Mouse (Mus musculus) testis, adult 2 months (tissue): Measurements from ENCODE around the gene Sae1. TPM values are rescaled to one million over a fixed set of nuclear protein-coding genes. Genes with fewer than 3 reads are reported as not detected.
A peak's percentile ranks its signal among the peaks of the same experiment; 100 is the strongest.

ENCODE experiments used
- H3K27ac ChIP-seq: fragments of 200-500 bp; 2 replicates; pipeline ENCODE4 v1.5.1; 2012; ENCODE audit warnings: low read depth, low read length; ENCODE audit not compliant: control insufficient read depth, insufficient read depth
- H3K27me3 ChIP-seq: fragments of 200-500 bp; 2 replicates; pipeline ENCODE4 v1.6.1; 2012; ENCODE audit warnings: mild to moderate bottlenecking, low read length, moderate library complexity; ENCODE audit not compliant: control insufficient read depth, insufficient read depth
- H3K36me3 ChIP-seq: fragments of 200-500 bp; 2 replicates; pipeline ENCODE4 v1.6.1; 2012; ENCODE audit warnings: mild to moderate bottlenecking, low read length; ENCODE audit not compliant: control insufficient read depth, insufficient read depth
- H3K4me1 ChIP-seq: fragments of 200-500 bp; 2 replicates; pipeline ENCODE4 v1.6.1; 2012; ENCODE audit warnings: low read length; ENCODE audit not compliant: control insufficient read depth, insufficient read depth
- H3K4me3 ChIP-seq: fragments of 200-500 bp; 2 replicates; pipeline ENCODE4 v1.5.1; 2012; ENCODE audit warnings: low read depth, mild to moderate bottlenecking, low read length, moderate library complexity, mixed read lengths; ENCODE audit not compliant: control insufficient read depth
- CTCF ChIP-seq: fragments of 200-500 bp; IDR thresholded peaks from 2 replicates; pipeline ENCODE4 v1.5.1; 2012; ENCODE audit warnings: low read depth, mild to moderate bottlenecking, inconsistent platforms, low read length, moderate library complexity; ENCODE audit not compliant: control insufficient read depth, insufficient read depth, insufficient replicate concordance
- POLR2A ChIP-seq: fragments of 200-500 bp; IDR thresholded peaks from 2 replicates; pipeline ENCODE4 v1.6.1; 2012; ENCODE audit warnings: low read depth, mild to moderate bottlenecking, inconsistent platforms, low read length, moderate library complexity; ENCODE audit not compliant: control insufficient read depth
- polyA plus RNA-seq: library from polyadenylated mRNA; depleted of rRNA; stranded (reverse); fragments of >200 nt; gene quantifications from 2 replicates; pipeline ENCODE4 v1.2.3, GENCODE M21; 2012

The Sae1 gene
- polyA plus RNA-seq, 1 experiment, result 61.4 TPM

DNA sequence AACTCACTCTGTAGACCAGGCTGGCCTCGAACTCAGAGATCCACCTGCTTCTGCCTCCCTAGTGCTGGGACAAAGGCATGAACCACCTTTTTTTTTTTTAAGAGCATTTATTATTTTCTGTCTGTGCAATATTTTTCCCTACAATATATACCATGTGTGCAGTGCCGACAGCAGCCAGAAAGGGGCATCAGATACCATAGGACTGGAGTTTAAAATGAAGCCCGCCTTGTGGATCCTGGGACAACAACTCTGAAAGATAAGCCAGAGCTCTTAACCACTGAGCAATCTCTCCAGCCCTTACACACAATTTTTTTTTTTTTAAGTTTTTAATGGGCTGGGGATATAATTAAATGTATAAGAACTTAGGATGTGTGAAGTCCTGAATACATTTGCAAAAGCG lies 93.3 kb downstream of the Sae1 start:
- H3K4me1 ChIP-seq, result peaks cover 29% of the 10 kb centered on the region
- TF ChIP-seq POLR2A (no peak), CTCF (no peak)
- no peak overlapping the region for H3K4me3 ChIP-seq
- no peak overlapping the region for H3K27ac ChIP-seq
- H3K27me3 ChIP-seq, result no peaks in the 10 kb centered on the region
- H3K36me3 ChIP-seq, result no peaks in the 10 kb centered on the region

GRCm38 (mm10) chr7:16287791-16288190 lies 99.8 kb downstream of the Sae1 start:
- Histone ChIP-seq H3K27ac (0 out of 2 replicates have a peak overlapping the region, but pooled peaks have one; percentile 30), H3K4me3 (peak overlapping the region; percentile 24; the same call in 1 of the 2 replicates), H3K27me3 (no peaks in the 10 kb centered on the region), H3K36me3 (peaks cover 3% of the 10 kb centered on the region), H3K4me1 (peaks cover 10% of the 10 kb centered on the region)
- no peak for TF ChIP-seq POLR2A
- TF ChIP-seq CTCF, result no peak

- H3K36me3 ChIP-seq, result peaks cover 6% of the 10 kb centered on the region
- H3K4me3 ChIP-seq, result peak overlapping the region; percentile 91
- no peak for TF ChIP-seq CTCF
- TF ChIP-seq POLR2A, result no peak
- no peaks in the 10 kb centered on the region for H3K27me3 ChIP-seq
- H3K27ac ChIP-seq, result peak overlapping the region; percentile 69; the same call in 1 of the 2 replicates
- peaks cover 10% of the 10 kb centered on the region for H3K4me1 ChIP-seq
Measured at GRCm38 (mm10) chr7:16287016-16287415, 100.6 kb downstream of the Sae1 start.

- H3K4me1 ChIP-seq, result peaks cover 10% of the 10 kb centered on the region
- H3K4me3 ChIP-seq, result peak within 1 kb of the TSS; percentile 91
- H3K36me3 ChIP-seq, result peaks cover 6% of the 10 kb centered on the region
- TF ChIP-seq CTCF, result no peak
- peak; percentile 55; the same call in 1 of the 2 replicates for TF ChIP-seq POLR2A
- peak within 1 kb of the TSS; percentile 80 for H3K27ac ChIP-seq
- no peaks in the 10 kb centered on the region for H3K27me3 ChIP-seq
Measured at GRCm38 (mm10) chr7:16286026-16286961, 101.3 kb downstream of the Sae1 start, which contains the start of gene Ccdc9. Gene Ccdc9 (minus strand): TSS chr7:16286795.

DNA sequence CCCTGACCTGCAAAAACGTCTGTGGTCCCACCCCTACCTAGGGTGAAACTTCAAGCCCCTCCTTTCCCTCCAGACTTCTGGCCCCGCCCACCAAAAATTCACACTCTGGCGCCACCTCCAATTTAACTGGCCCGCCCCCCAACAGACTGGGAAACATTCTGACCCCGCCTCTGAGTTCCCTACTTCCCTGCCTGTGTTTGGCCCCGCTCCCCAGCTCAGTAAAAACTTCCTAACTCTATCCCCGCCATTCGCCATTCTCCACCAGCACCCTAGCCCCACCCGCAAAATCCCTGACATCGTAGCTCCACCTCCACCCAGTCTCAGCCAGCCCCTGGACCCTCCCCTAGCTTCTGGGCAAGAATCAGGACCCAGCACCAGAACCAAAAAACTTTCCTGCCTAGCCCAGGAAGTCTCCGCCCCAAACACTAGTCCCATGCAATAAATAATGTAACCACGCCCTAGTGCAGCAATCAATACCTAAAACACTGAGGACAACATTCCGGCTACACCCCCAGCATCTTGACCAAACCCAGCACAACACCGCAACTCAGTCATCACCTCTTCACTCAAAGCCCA lies 102.1 kb downstream of the Sae1 start:
- peaks cover 6% of the 10 kb centered on the region for H3K36me3 ChIP-seq
- no peaks in the 10 kb centered on the region for H3K27me3 ChIP-seq
- H3K4me3 ChIP-seq, result peak overlapping the region; percentile 91
- H3K27ac ChIP-seq, result peak overlapping the region; percentile 80
- TF ChIP-seq POLR2A (no peak), CTCF (no peak)
- peaks cover 10% of the 10 kb centered on the region for H3K4me1 ChIP-seq

DNA sequence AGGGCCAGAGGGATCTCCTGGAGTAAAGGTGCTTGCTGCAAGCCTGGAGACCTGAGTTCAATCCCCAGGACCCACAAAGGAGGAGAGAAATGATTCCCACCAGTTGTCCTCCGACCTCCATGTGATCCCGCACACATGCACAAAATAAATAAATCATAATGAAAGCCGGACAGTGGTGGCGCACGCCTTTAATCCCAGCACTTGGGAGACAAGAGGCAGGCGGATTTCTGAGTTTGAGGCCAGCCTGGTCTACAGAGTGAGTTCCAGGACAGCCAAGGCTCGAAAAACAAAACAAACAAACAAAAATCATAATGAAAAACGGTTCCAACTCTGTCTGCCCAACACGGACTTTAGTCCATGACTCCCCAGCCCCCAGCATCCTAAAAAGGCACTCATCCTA lies 102.7 kb downstream of the Sae1 start:
- Histone ChIP-seq H3K4me1 (peaks cover 10% of the 10 kb centered on the region), H3K27me3 (no peaks in the 10 kb centered on the region), H3K4me3 (peak overlapping the region; percentile 91), H3K36me3 (peaks cover 6% of the 10 kb centered on the region), H3K27ac (0 out of 2 replicates have a peak overlapping the region, but pooled peaks have one; percentile 80)
- no peak for TF ChIP-seq POLR2A
- no peak for TF ChIP-seq CTCF

DNA sequence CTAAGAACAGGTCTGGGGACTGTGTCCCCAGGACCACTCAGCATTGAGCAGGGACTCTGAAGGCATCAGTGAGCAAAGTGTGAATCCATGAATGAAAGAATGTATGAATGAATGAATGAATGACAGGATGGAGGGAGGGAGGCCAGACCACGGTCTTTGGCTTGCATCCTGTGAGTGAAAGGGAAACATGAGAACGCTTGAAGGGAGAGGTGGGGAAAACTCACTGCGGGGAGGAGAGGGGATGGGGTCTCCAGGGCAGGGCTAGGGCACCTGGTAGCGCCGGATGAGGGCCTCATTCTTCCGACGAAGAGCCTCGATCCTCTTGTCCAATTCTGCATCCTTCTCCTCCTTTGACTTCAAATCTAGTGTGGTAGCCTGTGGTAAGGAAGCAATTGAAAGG lies 103.6 kb downstream of the Sae1 start:
- Histone ChIP-seq H3K36me3 (peaks cover 6% of the 10 kb centered on the region), H3K4me1 (peaks cover 10% of the 10 kb centered on the region), H3K27me3 (no peaks in the 10 kb centered on the region), H3K4me3 (no peak overlapping the region), H3K27ac (no peak overlapping the region)
- no peak for TF ChIP-seq POLR2A
- TF ChIP-seq CTCF, result no peak
